Mouse (Mus musculus) midbrain, embryonic 11.5 days (tissue): ENCODE results near the gene Olfr56. TPM values are rescaled to one million over a fixed set of nuclear protein-coding genes. Genes with fewer than 3 reads are reported as not detected.
"Not testable (repeated sequence)": the region's sequence is repeated elsewhere in the genome, so short reads cannot be mapped to it uniquely, and the experiment has no call there.

Experiments used
- ATAC-seq: fragments of 200-750 bp; cut with Nextera tagmentation; 2 replicates; pipeline ENCODE4 v1.8.0; 2017; ENCODE audit warnings: moderate TSS enrichment, moderate library complexity; ENCODE audit not compliant: low FRiP score
- DNase-seq: peaks from one replicate; pipeline ENCODE4 v3.0.0; 2015; ENCODE audit warnings: low spot score; ENCODE audit errors: missing footprints
- H3K27ac ChIP-seq: fragments of 300-500 bp; sonication (generic); 2 replicates; pipeline ENCODE4 v1.5.1; 2014; ENCODE audit warnings: low read depth, low read length
- H3K27me3 ChIP-seq: fragments of 300-500 bp; sonication (generic); 2 replicates; pipeline ENCODE4 v1.6.1; 2014; ENCODE audit warnings: mild to moderate bottlenecking, low read length, moderate library complexity, mixed read lengths; ENCODE audit not compliant: control insufficient read depth, insufficient read depth
- H3K36me3 ChIP-seq: fragments of 300-500 bp; sonication (generic); 2 replicates; pipeline ENCODE4 v1.6.1; 2014; ENCODE audit warnings: mild to moderate bottlenecking, low read length, moderate library complexity, mixed read lengths; ENCODE audit not compliant: control insufficient read depth, insufficient read depth
- H3K4me1 ChIP-seq: fragments of 300-500 bp; sonication (generic); 2 replicates; pipeline ENCODE4 v1.6.1; 2014; ENCODE audit warnings: low read length; ENCODE audit not compliant: control insufficient read depth, insufficient read depth
- H3K4me2 ChIP-seq: fragments of 300-500 bp; sonication (generic); 2 replicates; pipeline ENCODE4 v1.6.1; 2014; ENCODE audit warnings: mild to moderate bottlenecking, moderate library complexity
- H3K4me3 ChIP-seq: fragments of 300-500 bp; sonication (generic); 2 replicates; pipeline ENCODE4 v1.5.1; 2014; ENCODE audit warnings: low read depth, low read length
- H3K9ac ChIP-seq: fragments of 300-500 bp; sonication (generic); 2 replicates; pipeline ENCODE4 v1.6.1; 2014; ENCODE audit warnings: low read length
- H3K9me3 ChIP-seq: fragments of 300-500 bp; sonication (generic); 2 replicates; pipeline ENCODE4 v1.6.1; 2016; ENCODE audit warnings: low read length; ENCODE audit not compliant: control insufficient read depth
- WGBS: fragments of 180-500 bp; shearing (Covaris S2); extraction: QIAGEN DNeasy Blood & Tissue Kit; methylation state at CpG from one replicate; pipeline ENCODE4 v1.1.7; 2014; 5-methylcytosine and 5-hydroxymethylcytosine counted together
- polyA plus RNA-seq: library from polyadenylated mRNA; unstranded; fragments of >200 nt; fragmentation: Nextera tagmentation; extraction: Ambion mirVana; gene quantifications from 2 replicates; pipeline ENCODE4 v1.2.1, GENCODE M21; 2014

The Olfr56 gene
- polyA plus RNA-seq, 1 experiment from 2014 or later: not detected

DNA sequence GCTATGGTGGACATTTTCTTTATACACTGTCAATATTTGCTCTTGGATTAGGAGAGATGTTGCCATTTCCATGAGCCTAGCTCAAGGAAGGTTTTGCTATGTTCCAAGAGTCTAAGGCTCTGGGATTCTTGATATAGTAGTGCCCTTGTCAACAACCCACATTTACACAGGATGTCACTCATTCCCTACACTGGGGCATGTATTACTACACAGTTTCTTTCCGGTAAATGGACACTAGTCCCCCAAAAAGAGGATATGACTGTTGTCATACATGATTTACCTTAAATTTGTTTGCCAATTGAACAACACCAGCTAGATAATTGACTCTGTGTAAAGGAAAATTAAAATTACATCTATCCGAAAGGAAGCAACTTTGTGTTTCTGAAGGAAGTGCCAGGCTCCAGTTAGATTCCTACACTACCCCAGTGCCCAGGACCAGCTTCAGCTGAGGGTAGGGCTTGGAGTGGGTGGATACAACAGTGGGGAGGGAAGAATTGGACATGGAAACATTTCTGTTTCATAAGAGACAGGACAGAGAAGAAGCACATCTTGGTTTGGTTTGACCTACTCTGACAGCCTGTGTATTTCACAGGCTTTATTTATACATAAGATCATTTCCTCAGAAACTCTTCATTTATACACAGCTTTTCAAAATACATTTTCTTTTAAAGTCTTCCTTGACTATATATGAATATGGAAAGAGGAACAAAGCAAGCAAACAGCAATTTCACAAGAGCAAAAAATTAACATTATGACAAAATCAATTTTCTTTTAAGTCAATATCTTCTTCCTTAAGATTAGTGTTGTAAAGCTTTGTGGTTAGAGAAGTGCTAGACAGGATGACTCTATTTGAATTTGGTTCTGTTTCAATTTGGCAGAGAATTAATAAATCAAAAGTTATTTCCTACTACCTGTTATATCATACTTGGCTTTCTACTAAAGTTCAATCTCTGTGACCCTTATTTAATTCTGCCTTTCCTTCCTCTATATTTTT lies 178.4 kb downstream of the Olfr56 start:
- Histone ChIP-seq H3K4me2 (no peak overlapping the region), H3K4me3 (no peak overlapping the region), H3K27me3 (no peaks in the 10 kb centered on the region), H3K27ac (no peak overlapping the region), H3K9ac (no peak overlapping the region), H3K36me3 (no peaks in the 10 kb centered on the region), H3K9me3 (no peaks in the 10 kb centered on the region), H3K4me1 (no peaks in the 10 kb centered on the region)
- no peak for ATAC-seq
- peak; percentile 53 for DNase-seq
- WGBS: 95% methylated on average over 2 of the region's 2 CpGs

DNA sequence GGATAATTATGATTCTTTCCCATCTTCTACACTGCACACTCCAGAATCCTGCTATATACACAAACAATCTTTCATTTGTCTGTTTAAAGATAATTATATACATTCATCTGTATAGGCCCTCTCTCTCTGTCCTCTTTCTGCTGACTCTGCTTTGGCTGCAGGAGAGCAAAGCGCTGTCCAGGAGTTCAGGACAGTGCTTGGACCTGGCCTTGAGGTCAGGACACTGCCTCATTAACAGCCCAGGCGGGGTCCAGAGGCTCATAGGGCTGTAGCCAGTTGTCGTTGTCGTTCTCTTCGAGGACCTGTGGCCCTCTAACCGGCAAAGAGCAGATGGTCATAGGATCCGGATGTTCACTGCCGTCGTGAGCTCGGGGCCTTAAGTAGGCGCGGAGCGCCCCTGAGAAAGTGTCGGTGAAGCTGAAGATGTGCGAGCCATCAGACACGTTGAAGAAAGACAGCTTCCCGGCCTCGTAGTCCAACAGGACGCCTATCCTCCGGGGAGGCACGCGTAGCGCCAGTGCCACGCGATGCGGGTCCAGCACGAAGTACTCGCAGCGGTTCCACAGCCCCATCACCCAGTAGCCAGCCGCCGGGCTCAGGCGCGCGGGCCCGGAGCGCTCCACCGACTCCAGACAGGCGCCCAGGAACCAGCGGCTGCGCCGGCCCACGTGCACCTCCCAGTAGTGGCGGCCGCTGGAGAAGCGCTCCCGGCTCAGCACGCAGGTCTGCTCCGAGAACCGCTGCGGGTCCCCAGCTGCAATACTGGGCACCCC lies 190.3 kb downstream of the Olfr56 start:
- H3K27ac ChIP-seq: no peak overlapping the region
- peak overlapping the region; percentile 61 for H3K4me2 ChIP-seq
- 6% methylated on average over 50 of the region's 50 CpGs for WGBS
- H3K36me3 ChIP-seq: no peaks in the 10 kb centered on the region
- H3K4me1 ChIP-seq: peaks cover 5% of the 10 kb centered on the region; the same call in 1 of the 2 replicates
- H3K27me3 ChIP-seq: peaks cover 8% of the 10 kb centered on the region
- H3K4me3 ChIP-seq: peak overlapping the region; percentile 28
- H3K9me3 ChIP-seq: no peaks in the 10 kb centered on the region
- ATAC-seq (peak; percentile 84), DNase-seq (peak; percentile 92)
- peak overlapping the region; percentile 45; the same call in 1 of the 2 replicates for H3K9ac ChIP-seq

DNA sequence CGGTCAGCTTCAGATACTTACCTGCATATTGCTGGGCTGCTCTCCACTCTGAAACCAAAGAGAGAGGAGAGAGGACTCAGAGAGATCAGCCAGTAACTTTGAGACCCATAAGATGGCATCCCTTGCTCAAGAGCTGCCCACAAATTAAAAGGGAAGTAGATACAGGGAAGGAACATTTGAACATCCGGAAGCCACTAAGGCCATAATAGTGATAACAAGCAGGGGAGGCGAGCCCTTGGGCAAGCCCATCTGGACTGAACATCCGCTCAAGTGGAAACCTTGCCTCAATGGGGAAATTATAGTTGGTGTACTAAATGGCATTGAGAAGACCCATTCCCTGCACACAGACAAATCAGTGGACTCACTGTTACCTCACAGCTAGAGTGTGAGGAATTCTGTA lies 191.9 kb downstream of the Olfr56 start:
- no peak for DNase-seq
- ATAC-seq: no peak
- no peaks in the 10 kb centered on the region for H3K9me3 ChIP-seq
- H3K9ac ChIP-seq: no peak overlapping the region
- no peak overlapping the region for H3K4me2 ChIP-seq
- no peaks in the 10 kb centered on the region for H3K36me3 ChIP-seq
- H3K4me3 ChIP-seq: no peak overlapping the region
- 94% methylated on average over 4 of the region's 4 CpGs for WGBS
- H3K27ac ChIP-seq: no peak overlapping the region
- H3K27me3 ChIP-seq: peaks cover 8% of the 10 kb centered on the region
- peaks cover 5% of the 10 kb centered on the region; the same call in 1 of the 2 replicates for H3K4me1 ChIP-seq

DNA sequence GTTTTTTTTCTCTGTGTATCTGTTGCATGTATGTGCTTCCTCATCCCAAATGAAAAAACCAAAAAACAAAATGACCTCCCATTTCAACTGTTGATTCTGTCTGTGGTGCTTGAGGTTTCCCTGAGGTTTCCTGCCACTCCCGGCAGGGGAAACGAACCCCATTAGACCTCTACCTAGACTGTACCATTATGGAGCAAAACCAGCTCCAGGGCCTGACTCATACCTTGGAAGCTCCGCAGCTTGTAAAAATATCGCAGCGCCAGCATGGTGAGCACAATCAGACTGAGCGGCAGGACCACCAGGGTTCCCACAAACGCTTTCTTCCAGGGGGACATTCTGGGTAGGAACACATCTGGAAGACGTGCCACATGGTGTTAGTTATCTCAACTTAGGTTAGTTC lies 196.7 kb downstream of the Olfr56 start:
- no peak overlapping the region for H3K27ac ChIP-seq
- ATAC-seq (no peak), DNase-seq (no peak)
- no peaks in the 10 kb centered on the region for H3K36me3 ChIP-seq
- H3K27me3 ChIP-seq: no peaks in the 10 kb centered on the region
- no peaks in the 10 kb centered on the region for H3K9me3 ChIP-seq
- whole genome bisulfite sequencing: 90% methylated on average over 8 of the region's 8 CpGs
- H3K4me2 ChIP-seq: no peak overlapping the region
- H3K9ac ChIP-seq: no peak overlapping the region
- H3K4me1 ChIP-seq: no peaks in the 10 kb centered on the region
- H3K4me3 ChIP-seq: no peak overlapping the region

DNA sequence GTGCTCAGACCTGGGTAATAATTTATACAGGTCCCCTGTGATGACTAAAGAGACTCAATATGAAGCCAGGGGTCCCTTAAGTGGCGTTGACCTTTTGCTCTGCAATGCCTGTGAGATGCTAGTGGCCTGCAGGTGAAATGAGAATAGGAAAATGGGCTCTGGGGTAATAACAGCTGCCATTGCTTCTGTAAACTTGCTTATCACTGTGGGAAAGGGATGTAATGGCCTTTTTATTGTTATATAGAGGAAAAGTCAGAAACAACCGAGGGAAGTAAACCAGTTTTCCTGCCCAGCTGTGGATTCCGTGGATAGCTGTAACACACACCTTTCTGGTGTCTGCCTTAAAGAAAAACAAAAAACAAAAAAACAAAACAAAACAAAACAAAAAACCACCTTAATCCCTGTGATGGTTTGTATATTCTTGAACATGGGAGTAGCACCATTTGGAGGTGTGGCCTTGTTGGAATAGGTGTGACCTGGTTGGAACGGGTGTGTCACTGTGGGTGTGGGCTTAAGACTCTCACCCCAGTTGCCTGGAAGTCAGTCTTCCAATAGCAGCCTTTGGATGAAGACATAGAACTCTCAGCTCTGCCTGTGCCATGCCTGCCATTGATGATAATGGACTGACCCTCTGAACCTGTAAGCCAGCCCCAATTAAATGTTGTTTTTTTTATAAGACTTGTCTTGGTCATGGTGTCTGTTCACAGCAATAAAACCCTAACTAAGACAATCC lies 197.5 kb downstream of the Olfr56 start:
- not testable (repeated sequence) for H3K4me3 ChIP-seq, H3K9me3 ChIP-seq, H3K4me1 ChIP-seq, H3K27me3 ChIP-seq, H3K27ac ChIP-seq, H3K9ac ChIP-seq, ATAC-seq, DNase-seq, H3K4me2 ChIP-seq, H3K36me3 ChIP-seq
- WGBS: 87% methylated on average over 4 of the region's 4 CpGs

DNA sequence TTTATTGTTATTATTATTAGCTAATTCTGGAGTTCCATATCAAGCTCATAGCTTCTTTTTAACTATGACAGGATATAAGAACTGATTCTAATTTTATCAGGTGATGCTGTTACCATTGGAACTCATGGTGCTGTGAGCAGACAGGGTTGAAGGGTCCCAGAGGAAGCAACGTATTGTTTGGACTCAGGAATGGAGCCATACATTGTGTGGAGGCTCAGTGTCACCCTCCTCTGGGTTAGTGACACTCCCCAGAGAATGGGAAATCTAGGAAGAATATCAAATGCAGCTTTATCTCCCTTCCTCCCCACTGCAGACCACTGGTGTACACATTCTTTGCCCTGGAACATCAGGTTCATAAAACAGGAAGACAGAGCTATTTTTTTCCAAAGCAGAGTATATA lies 204.5 kb downstream of the Olfr56 start:
- DNase-seq (no peak), ATAC-seq (no peak)
- Histone ChIP-seq H3K4me1 (no peaks in the 10 kb centered on the region), H3K27ac (no peak overlapping the region), H3K9ac (no peak overlapping the region), H3K27me3 (no peaks in the 10 kb centered on the region), H3K4me2 (no peak overlapping the region), H3K4me3 (no peak overlapping the region), H3K36me3 (no peaks in the 10 kb centered on the region), H3K9me3 (no peaks in the 10 kb centered on the region)
- WGBS: 81% methylated on average over 1 of the region's 1 CpGs

Other genes starting within 250 kb of the Olfr56 start
- gene Rack1, start 178.6 kb upstream of the Olfr56 start, polyA plus RNA-seq: 592 and 633 TPM in 2 replicates
- gene Trim41, start 161.5 kb upstream of the Olfr56 start, polyA plus RNA-seq: 3.6 and 3.9 TPM in 2 replicates
- gene Trim7, start 152.7 kb upstream of the Olfr56 start, polyA plus RNA-seq: 0.40 and 0.73 TPM in 2 replicates
- 7.4 and 11.5 TPM in 2 replicates for gene Gm12184, start 152.2 kb upstream of the Olfr56 start, polyA plus RNA-seq
- 2.2 and 2.3 TPM in 2 replicates for gene Irgm1, start 107.2 kb upstream of the Olfr56 start, polyA plus RNA-seq
- 0.10 and 0.21 TPM in 2 replicates for gene Gm5431, start 76.7 kb upstream of the Olfr56 start, polyA plus RNA-seq
- gene Psme2b, start 32.7 kb upstream of the Olfr56 start, polyA plus RNA-seq: 1.3 and 1.8 TPM in 2 replicates
- 0.20 and 0.29 TPM in 2 replicates for gene 9930111J21Rik1, start 509 bp downstream of the Olfr56 start, polyA plus RNA-seq
- not detected in 2 replicates for gene Gm12185, start 13.3 kb downstream of the Olfr56 start, polyA plus RNA-seq
- gene Tgtp1, start 15.3 kb downstream of the Olfr56 start, polyA plus RNA-seq: 0.05 TPM in 1 of 2 replicates, not detected in the other
- gene 9930111J21Rik2, start 72.4 kb downstream of the Olfr56 start, polyA plus RNA-seq: 0.26 and 0.47 TPM in 2 replicates
- not detected in 2 replicates for gene Tgtp2, start 85.3 kb downstream of the Olfr56 start, polyA plus RNA-seq
- gene Ifi47, start 97.7 kb downstream of the Olfr56 start, polyA plus RNA-seq: 0.40 and 0.41 TPM in 2 replicates
- gene Olfr1396, start 136.0 kb downstream of the Olfr56 start, polyA plus RNA-seq: not detected in 2 replicates
- not detected in 2 replicates for gene Olfr1395, start 163.4 kb downstream of the Olfr56 start, polyA plus RNA-seq
- gene Olfr1394, start 175.5 kb downstream of the Olfr56 start, polyA plus RNA-seq: not detected in 2 replicates
- 0.43 TPM in 1 of 2 replicates, not detected in the other for gene Btnl9, start 208.3 kb downstream of the Olfr56 start, polyA plus RNA-seq
- gene Zfp62, start 224.4 kb downstream of the Olfr56 start, polyA plus RNA-seq: 65.4 and 70.2 TPM in 2 replicates